Mouse (Mus musculus) neural tube, embryonic 10.5 days (tissue): Measurements from ENCODE around the gene Dll1.

ENCODE experiments used
- DNase-seq: peaks from one replicate; pipeline ENCODE4 v3.0.0-alpha.2; 2017; ENCODE audit warnings: low spot score; ENCODE audit errors: extremely low spot score

Gene Dll1

GRCm38 (mm10) chr17:15376494-15377181 is at the start of gene Dll1:
Gene Dll1 (minus strand): TSS chr17:15376872.
- peak; percentile 70 for DNase-seq

DNA sequence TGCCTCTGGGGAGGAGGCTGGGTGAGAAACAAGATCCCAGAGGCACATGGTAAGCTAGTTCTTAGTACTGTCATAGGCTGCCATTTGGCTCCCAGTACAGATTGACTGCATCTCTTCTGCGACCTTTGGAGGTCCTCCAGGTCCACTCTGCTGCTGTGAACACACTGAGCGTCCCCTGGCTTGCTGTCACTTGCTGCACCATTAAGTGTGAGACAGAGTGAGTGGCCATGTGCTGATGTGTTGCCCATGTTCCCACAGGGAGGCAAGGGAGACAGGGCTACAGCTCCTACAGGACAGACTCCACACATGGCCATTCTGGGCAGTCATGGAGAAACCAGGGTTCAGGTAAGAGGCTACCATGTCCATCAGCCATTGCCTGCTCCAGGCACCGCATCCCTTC is 49.3 kb upstream of the Dll1 start:
- DNase-seq: no peak

DNA sequence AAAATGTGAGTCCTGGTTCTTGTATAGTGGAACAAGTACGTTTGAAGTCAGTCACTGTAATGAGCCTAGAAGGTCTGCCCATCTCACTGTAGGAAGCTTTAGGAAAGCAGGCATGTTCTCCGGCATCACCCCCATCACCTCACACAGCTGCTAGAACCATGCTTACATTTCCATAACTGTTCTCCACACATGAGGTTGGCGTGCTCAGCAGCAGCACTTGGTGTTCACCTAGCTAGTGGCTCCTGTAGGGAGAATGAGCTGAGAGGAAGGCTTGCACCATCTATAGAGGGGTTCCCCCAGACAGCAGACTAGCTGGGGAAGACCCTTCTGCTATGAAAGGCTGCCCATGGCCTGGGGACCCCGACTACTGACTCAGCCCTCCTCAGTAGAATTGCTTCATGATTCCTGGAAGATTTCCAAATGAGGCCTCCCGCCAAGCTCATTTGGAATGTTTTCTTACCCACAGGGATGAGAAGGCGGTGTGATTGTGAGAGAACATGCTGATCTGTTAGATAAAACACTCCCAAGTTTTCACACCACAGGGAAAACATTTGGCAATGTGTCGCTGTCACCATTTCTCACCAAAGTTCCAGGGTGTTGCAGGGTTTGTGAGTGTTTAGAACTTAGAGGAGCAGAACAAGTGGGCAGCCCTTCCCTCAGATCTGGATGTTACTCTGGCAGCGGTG is 46.6 kb upstream of the Dll1 start:
- DNase-seq: no peak

DNA sequence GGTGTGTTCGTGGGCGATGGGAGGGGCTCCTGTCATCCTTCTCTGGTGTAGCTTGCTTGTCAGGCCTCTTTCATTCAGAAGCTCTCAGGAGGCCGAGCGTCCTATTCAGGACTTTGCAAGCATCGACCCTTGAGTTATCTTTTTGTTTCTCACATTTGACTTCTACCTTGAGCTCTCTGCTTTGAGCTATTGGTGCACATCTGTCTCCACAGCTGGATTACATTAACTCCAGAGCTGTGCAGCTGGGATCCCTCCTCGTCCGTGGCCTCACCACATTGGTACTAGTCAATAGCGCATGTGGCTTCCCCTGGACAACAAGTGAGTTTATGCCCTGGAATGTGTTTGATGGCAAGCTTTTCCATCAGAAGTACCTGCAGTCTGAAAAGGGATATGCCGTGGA is 46.0 kb upstream of the Dll1 start:
- DNase-seq: no peak

- no peak for DNase-seq
These were observed 44.8 kb upstream of the Dll1 start for GRCm38 (mm10) chr17:15421446-15421845.

DNA sequence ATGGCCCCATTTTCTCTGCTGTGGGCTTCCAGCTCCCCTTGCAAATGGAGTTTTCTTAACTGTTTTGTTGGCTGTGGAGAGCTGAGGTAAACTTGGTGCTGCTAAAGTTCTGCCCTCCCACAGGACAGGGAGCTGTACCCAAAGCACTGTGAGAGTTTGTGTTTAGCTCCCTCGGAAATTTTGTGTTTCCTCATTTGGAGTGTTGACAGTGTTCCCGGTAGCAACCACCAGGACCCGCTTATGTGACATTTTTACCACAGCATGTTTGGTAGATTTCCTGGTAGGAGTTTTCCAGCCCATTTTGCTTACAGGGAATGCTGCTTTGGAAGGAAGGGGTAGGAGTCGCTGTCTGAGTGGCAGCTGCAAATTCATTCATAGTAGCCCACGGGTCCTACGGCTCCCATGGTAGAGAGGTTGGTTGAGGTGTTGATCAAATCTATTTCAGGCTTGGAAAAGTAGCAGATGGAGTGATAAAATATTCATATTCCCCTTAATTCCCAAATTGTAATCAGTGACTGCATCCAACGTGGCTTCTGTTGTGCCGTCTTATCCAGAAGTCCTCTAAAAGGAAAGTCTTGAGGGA is 43.4 kb upstream of the Dll1 start:
- DNase-seq: no peak

GRCm38 (mm10) chr17:15419534-15419933 is 42.9 kb upstream of the Dll1 start:
- no peak for DNase-seq

- no peak for DNase-seq
These were observed 40.0 kb upstream of the Dll1 start for GRCm38 (mm10) chr17:15416596-15417215.

DNA sequence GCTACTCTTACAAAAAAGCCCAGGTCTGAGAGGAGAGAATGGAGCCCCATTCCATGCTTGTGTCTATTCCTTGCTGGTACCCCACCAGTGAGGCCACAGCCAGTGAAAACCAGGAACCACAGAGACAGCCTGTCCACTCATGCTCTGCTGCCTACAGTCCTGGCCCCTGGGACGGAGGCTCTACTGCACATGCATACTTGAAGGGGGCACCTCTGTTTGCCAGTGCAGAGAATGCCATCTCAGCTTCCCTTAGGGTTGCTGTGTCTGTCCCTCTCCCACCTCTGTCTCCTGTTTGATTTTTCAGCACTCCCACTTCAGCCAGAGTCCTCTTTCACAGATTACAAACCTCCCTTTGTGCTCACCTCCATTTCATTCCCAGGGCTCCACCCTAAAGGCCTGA is 34.2 kb upstream of the Dll1 start:
- DNase-seq: no peak

DNA sequence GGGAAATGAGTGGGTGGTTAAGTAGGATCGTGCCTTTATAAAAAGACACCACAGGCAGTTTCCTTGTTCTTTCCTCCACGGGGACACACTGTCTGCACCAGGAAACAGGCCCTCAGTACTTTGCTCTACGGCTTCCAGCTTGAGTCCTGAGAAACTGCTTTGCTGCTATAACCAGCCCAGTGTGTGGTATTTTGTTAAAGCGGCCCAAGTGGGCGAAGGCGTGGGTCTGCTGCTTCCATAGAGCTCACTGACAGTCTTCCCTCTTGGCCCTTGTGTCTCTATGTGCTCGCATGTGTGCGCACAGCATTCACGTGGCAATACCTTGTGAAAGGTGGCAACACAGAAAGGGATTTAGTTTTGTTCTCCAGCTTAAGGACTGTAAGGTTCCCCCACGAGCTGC is 32.6 kb upstream of the Dll1 start:
- no peak for DNase-seq

DNA sequence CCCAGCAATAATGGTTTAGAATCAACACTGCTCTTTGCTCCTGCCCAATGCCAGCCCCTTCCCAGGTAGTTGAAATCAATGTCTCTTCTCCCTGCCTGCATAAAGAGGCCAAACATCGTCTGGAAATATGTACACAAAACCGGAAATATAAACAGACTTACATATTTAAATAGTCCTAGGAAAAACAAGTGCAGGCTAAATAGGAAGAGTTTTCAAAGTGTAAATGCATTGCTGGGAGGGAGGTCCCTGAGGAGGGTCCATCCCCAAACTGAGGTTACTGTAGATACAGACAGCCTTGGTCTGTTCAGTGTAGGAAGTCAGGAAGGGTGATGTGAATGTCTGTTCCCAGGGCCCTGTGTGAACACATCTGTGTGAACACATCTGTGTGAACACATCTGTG is 29.9 kb upstream of the Dll1 start:
- DNase-seq: no peak

GRCm38 (mm10) chr17:15401716-15402115 is 25.0 kb upstream of the Dll1 start:
- no peak for DNase-seq

DNA sequence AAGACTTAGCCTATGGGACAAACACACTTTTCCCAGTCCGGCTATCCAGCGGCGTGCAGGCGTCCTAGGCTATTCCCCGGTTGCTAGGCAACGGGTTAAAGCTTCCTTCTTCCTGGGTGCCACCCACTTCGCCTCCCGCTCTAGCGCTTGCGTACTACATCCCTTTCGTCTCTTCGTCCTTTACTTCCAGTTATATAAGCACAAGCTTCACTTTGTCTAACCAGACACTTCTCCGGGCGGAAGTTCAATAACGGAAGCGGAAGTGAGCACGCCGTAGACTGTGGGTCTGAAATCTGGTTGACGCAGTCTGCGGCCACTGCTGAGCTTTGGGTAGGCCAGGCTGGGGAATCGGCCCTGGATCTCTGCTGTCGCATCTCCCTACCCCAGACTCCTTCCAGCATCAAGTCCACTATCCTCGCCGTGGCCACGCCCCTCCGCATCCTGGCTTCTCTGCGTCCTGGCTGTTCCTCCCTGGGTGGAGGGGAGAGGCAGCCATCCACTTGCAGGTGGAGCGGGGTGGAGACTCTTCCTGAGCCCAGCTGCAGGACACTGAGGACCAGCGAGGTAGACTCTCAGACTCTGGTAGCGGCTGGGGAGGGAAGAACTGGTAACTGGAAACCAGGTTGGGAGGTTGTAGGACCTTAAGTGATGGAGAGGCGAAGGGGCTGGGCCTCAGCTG is 19.5 kb upstream of the Dll1 start, which contains the start of gene Fam120b:
TSS of gene Fam120b (plus strand) at position 206 of the 679 bp plus-strand sequence.
- DNase-seq: peak; percentile 88

DNA sequence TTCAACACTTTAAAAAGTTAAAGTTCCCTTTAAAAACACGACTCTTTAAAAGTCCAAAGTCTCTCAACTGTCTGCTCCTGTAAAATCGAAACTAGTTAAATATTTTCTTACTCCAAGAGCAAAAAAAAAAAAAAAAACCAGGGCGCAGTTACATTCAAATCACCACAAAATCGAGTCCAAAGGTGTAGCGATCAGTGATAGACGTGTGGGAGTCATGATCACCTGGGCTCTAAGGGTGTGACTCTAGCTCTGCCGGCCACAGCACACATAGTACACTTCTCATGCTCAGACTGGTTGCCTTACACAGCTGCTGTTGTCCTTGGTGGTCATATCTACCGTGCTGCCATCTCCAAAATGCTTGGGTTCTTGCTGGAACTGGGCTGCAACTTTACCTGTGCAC is 12.7 kb upstream of the Dll1 start:
- DNase-seq: no peak

GRCm38 (mm10) chr17:15388892-15389291 is 12.2 kb upstream of the Dll1 start:
- no peak for DNase-seq

GRCm38 (mm10) chr17:15383360-15383759 is 6.7 kb upstream of the Dll1 start:
- DNase-seq: no peak

DNA sequence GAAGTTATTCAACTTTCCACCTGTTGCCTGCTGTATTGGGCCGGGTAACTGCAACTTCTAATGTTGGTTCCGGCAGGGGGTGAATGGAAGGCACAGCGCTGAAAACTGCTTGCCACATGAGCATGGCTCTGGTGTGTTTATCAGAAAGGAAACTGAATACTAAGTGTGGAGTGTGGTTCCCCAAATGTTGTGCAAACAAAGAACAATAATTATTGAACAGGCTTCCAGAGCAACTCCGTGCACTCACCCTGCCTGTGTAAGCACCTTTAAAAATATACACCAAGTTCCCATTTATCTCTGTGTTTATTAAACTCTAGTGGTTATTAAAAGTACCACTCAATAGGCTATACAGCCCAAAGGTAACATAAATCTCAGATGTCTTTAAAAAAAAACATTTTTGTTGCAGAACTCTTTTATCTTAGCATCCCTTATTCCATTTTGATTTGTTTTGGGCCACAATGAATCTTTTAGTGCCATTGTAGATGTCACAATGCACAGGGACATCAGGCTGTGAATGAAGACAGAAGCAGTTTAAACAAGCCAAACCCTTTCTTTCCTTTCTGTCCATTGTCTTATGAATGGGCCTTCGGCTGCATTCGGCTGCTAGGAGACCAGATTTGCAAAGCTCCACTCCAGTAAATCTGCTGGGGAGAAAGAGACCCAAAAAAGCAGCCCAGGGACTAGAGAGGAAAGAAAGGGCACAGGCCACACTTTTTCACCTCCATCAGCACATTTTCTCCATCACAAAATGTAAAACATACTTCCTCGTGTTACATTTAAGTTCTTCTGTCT is 5.4 kb upstream of the Dll1 start:
- DNase-seq: peak; percentile 42

- DNase-seq: peak; percentile 53
These were observed 4.6 kb upstream of the Dll1 start for GRCm38 (mm10) chr17:15381092-15381860.

- peak; percentile 82 for DNase-seq
These were observed 4.0 kb upstream of the Dll1 start for GRCm38 (mm10) chr17:15380641-15381051.
